Mouse (Mus musculus) brown adipose tissue, adult 24 weeks (tissue): ENCODE data around the gene Sec14l1. TPM values are rescaled to one million over a fixed set of nuclear protein-coding genes. Genes with fewer than 3 reads are reported as not detected.
A peak's percentile ranks its signal among the peaks of the same experiment; 100 is the strongest.
"Not testable (repeated sequence)": the region's sequence is repeated elsewhere in the genome, so short reads cannot be mapped to it uniquely, and the experiment has no call there.

Experiments used
- H3K27ac ChIP-seq: fragments of 200-500 bp; replicated peaks from 2 replicates; pipeline ENCODE4 v1.5.1; 2012; ENCODE audit warnings: low read depth, mild to moderate bottlenecking, low read length
- H3K4me1 ChIP-seq: fragments of 200-500 bp; 2 replicates; pipeline ENCODE4 v1.6.1; 2012; ENCODE audit warnings: low read length, mixed read lengths; ENCODE audit not compliant: control insufficient read depth, insufficient read depth, insufficient read length
- H3K4me3 ChIP-seq: fragments of 200-500 bp; 2 replicates; pipeline ENCODE4 v1.5.1; 2012; ENCODE audit warnings: low read depth, mild to moderate bottlenecking, low read length, moderate library complexity; ENCODE audit not compliant: insufficient read depth
- polyA plus RNA-seq: library from polyadenylated mRNA; stranded (reverse); fragments of >200 nt; gene quantifications from 2 replicates; pipeline ENCODE4 v1.2.4, GENCODE M21; 2012; ENCODE audit not compliant: missing spikeins, insufficient read depth, insufficient read length

The Sec14l1 gene
- 35.4 and 37.4 TPM in 2 replicates for polyA plus RNA-seq

DNA sequence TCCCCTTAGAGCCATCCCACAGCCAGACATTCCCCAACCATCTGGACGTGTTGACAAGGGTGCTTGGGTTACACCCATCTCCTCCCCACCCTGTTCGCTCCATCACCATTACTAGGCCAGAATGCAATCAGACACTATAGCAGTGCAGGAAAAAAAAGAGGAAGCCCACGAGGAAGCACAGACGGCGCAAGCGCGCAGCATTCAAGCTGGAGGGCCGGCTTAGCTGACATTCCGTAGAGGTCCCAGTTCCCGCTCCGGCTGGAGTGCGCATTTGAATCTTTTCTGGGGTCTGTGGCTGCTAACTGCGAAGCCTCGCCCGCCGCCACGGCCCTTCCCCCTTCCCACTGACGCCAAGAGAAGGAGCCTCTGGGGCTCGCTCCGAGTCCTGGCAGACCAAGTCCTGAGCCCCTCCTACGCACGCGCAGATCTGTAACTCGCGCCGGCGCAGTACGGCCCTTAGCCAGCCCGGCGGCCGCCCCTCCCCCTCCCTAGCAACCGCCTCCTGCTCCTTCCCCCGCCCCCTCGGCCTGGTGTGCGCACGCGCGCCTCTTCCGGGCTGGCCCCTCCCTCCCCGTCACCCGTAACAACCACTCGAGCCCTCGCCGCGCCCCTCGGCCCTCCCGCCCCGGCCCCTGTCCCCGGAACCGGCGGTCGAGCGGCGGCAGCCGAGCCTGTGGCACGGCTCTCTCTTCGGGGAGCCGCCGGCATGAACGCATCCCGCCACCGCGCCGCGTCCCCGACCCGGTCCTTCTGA lies at the start of gene Sec14l1:
Sec14l1 (plus strand) TSS at position 577 of the 754 bp plus-strand sequence.
- H3K4me1 ChIP-seq = peaks cover 25% of the 10 kb centered on the region
- peak within 1 kb of the TSS; percentile 97 for H3K27ac ChIP-seq
- H3K4me3 ChIP-seq = peak within 1 kb of the TSS; percentile 93

DNA sequence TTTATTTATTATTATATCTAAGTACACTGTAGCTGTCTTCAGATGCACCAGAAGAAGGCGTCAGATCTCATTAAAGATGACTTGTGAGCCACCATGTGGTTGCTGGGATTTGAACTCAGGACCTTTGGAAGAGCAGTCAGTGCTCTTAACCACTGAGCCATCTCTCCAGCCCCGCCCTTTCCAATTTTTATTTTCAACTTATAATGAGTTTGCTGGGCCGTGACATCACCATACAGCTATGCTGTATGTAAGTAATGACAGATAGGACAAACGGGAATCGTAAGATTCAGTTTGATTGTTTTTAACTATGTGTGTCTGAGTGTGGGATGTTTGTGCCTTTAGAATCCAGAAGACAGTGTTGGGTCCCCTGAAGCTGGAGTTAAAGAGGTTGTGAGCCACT lies 49.4 kb upstream of the Sec14l1 start:
- not testable (repeated sequence) for H3K4me3 ChIP-seq, H3K27ac ChIP-seq, H3K4me1 ChIP-seq

DNA sequence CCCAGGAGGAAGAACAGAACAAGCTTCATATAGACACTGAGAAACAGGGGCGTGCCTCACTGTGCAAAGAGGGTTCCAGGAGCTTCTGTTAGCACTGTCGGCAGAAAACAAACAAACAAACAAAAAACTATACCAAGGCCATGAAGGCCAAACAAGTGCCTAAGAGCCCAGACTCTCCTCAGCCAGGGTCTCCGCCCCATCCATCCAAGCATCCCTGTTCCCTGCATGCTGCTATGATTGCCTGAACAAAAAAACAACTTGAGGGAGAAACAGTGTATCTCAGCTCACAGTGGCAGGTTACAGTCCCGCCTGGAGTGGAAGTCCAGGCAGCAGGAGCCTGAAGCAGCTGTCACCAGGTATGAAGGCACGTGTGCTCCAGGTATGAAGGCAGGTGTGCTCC lies 48.2 kb upstream of the Sec14l1 start:
- H3K27ac ChIP-seq = no peak overlapping the region
- peaks cover 2% of the 10 kb centered on the region; the same call in 1 of the 2 replicates for H3K4me1 ChIP-seq
- no peak overlapping the region for H3K4me3 ChIP-seq

DNA sequence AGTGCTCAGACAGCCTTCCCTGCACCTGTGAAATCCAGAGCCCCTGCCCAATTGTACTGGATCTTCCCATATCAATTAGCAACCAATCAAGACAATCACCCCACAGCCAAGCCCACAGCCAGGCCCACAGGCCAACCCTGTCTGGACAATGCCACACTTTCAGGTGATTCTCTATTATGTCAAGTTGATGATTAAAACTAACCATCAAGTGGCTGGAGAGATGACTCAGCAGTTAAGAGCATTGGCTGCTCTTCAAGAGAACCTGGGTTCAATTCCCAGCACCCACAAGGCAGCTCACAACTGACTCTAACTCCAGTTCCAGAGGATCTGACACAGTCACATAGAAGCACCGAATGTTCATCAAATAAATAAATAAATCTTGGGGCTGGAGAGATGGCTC lies 46.6 kb upstream of the Sec14l1 start:
- Histone ChIP-seq H3K4me3 (no peak overlapping the region), H3K27ac (no peak overlapping the region), H3K4me1 (no peaks in the 10 kb centered on the region)

DNA sequence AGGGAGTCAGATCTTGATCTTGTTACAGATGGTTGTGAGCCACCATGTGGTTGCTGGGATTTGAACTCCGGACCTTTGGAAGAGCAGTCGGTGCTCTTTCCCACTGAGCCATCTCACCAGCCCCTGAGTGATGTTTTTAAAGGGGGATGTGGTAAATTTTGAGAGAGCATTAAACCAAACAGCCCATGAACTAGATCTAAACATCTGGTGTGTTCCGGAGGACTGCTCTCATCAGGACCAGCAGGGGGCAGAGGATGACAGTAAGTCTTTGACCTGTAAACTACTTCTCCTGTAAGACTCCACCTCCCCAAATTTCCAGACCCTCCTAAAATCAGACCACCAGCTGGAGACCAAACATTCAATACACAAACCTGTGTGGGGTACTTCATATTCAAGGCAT lies 45.9 kb upstream of the Sec14l1 start:
- Histone ChIP-seq H3K4me3 (no peak overlapping the region), H3K4me1 (no peaks in the 10 kb centered on the region), H3K27ac (no peak overlapping the region)

DNA sequence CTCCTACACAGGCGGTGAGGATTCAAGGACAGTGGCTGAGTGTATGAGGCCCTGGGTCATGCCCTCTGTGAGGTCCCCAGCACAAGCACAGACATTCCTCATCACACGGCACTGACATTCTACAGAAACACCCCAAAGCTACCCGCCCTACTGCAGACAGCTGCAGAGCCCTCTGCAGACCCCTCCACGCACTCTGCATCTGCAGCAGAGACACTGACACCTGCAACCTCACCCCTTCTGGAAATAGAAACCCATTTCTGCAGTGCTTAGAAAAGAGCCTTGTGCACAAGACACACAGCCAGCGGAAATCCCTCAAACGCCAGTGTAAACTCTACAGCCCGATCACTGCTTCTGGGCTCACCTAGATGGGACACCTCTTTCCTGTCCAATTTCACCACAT lies 44.3 kb upstream of the Sec14l1 start:
- Histone ChIP-seq H3K27ac (no peak overlapping the region), H3K4me3 (no peak overlapping the region), H3K4me1 (no peaks in the 10 kb centered on the region)

DNA sequence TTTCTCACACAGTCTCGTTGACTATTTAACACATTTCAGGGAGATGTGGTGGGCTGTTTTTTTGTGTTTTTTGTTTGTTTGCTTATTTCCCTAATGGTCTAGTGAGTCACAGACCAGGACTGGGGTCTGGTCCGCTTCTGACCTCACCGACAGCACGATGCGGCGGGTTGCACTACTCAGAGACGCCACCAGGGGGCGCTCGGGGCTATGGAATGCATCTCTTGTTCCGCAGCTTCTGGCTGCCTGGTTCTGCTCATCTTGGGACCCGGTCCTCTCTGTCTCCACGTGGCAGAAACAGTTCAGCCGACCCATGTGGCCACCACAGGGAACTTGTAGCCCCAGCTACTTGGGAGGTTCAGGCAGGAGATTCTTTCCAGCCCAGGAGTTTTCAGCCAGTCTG lies 42.8 kb upstream of the Sec14l1 start:
- Histone ChIP-seq H3K27ac (no peak overlapping the region), H3K4me3 (no peak overlapping the region), H3K4me1 (peaks cover 3% of the 10 kb centered on the region; the same call in 1 of the 2 replicates)

DNA sequence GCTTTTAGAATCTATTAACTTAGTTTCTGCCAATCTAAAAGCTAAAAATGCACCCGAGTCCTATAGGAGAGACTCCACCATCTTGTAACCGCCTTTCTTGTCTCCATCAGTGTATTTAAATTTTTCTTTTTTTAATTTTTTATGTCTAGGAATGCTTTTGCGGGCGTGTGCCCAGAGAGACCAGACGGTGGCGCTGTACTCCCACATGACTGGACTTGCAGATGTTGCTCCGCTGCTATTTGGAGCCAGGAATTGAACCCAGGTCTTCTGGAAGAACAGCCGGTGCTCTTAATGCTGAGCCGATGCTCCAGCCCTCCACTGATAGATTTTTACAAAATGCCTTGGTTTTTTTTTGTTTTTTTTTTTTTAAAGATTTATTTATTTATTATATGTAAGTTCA lies 41.5 kb upstream of the Sec14l1 start:
- Histone ChIP-seq H3K4me3 (no peak overlapping the region), H3K27ac (no peak overlapping the region), H3K4me1 (peaks cover 6% of the 10 kb centered on the region; the same call in 1 of the 2 replicates)

DNA sequence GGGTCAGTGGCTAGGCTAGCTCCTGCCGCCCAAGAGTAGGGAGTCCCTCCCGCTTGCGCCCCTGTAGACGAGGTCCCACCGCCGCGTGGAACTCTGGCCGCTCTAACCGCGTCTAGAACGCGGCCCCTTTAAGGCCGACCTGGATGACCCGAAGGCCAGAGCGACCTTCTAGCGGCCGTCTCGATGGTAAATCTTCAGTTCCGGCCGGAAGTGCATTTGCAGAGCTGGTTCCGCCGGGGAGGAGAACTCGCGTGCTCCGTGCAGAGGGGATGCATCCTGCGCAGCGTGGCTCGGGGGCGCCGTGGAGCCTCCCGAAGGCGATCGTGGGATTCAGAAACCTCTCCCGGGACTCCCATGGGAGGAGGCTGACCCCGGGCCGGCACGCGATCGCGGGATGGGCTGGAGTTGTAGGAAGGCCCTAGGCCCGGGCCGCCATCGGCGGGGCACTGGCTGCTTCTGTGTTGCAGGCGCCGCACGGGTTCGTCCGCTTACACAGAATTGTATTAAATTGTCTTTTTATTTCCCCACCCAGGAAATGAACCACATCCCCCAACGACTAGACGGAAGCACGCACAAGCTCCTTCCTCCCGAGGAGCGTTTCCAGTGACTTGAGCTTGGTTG lies 38.3 kb upstream of the Sec14l1 start:
- Histone ChIP-seq H3K27ac (peak overlapping the region; percentile 88), H3K4me1 (peaks cover 11% of the 10 kb centered on the region; the same call in 1 of the 2 replicates), H3K4me3 (peak overlapping the region; percentile 86)

DNA sequence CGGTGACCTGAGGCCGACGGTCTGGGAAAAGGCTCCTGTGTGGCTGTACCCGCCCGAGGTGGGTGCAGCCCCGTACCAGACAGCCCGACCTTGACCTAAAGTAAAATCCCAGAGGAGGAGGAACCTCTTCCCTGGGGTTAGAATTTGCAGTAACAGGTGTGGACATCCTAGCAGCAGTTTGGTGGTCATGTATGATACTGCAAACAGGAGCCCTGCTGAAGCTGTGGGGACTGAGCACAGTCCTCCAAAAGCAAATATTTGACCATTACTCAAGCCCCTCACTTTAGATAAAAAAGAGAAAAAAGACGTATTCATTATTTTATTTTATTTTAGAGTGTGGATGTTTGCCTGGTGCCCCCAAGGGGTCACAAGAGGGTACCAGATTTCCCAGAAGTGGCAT lies 37.7 kb upstream of the Sec14l1 start:
- Histone ChIP-seq H3K27ac (peak overlapping the region; percentile 65), H3K4me1 (peaks cover 13% of the 10 kb centered on the region; the same call in 1 of the 2 replicates), H3K4me3 (peak overlapping the region; percentile 86)

DNA sequence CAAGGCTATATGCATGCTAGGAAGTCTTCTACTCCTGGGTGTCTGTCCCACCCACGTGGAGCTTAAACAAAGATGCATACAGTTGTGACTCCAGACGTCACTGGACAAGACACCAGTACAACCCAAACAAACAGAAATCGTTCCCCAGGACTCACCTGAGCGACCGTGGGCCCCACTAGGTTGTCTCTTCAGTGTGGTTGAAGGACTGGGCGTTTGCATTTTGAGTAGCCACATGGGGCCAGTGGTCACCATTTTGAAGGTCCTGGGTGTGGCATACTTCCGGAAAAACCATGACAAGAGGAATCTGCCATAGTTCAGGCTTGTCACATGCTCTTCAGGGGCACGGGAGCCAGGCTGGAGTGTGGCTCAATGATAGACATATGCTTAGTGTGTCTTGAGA lies 37.1 kb upstream of the Sec14l1 start:
- Histone ChIP-seq H3K27ac (no peak overlapping the region), H3K4me1 (peaks cover 18% of the 10 kb centered on the region), H3K4me3 (peak overlapping the region; percentile 86)

DNA sequence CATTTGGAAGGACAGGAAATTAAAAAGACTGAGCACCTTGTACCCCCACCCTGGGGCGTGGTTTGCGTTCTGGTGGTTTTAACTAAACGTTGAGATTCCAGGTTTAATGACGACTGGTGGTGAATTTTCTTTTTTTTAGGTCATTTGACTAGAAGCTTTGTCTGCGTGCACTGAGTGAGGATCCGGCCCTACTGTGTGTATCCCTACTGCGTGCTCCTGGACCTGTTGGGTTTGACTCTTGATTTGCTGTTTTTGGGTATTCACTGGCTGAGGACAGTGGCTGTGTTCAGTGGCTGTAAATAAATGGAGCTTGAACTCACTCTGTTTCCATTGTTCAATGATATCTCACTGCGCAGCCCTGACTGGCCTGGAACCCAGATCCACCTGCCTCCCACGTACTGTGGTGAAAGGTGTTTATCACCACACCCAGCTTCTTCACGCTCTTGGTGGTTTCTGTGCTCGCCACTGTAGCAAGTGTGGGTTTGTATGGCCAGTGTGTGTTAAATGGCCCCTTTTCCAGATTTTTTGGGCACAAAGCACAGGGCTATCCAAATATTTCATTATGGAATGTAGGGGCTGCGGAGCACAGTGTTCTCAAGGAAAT lies 36.2 kb upstream of the Sec14l1 start:
- Histone ChIP-seq H3K4me1 (peaks cover 25% of the 10 kb centered on the region), H3K4me3 (no peak overlapping the region)

DNA sequence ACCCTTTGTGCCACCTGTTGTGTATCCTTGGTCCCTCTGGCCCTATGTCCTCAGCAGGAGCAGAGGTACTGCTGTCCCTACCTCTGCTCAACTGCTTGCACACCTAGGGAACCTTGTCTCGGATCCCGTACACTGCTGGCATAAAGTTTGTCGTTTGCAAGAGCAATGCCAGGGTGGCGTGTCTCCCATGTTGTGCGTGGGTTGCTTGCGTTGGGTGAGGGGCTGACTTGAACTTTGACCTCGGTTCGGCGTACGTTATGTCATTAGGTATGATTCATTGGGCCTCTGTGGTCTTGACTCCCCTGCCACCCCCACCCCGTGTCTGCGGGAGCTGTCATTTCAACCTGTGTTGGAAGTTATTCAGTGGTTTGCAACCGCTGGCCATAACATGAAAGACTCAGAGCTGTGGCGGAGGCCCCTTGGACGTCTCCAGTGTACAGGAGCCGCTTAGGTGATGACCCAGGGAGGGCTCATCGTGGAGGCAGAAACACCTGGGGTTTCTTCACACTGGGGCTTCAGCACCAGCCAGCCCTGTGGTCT lies 35.2 kb upstream of the Sec14l1 start:
- peaks cover 31% of the 10 kb centered on the region for H3K4me1 ChIP-seq
- no peak overlapping the region for H3K4me3 ChIP-seq
- no peak overlapping the region for H3K27ac ChIP-seq

More for the DNA sequence above, 36.2 kb upstream of the Sec14l1 start:
- no peak overlapping the region for H3K27ac ChIP-seq

DNA sequence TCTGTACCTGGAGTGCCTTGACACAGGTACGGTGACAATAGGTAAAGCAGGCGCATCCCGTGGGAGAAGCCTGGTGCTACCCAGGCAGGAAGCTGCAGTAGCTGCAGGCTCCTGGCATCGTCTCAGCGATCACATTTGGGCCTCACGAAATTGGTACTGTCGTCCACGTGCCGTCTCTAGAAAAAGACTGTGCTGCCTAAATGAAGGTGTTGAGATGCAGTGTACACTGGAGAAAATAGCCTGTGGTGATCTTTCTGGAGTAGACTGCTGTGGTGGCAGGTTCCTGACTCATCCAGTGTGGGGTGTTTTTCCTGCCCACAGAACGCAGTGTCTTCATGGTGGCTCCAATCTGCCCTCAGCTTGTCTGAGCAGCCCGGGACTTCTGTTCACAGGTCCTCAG lies 34.8 kb upstream of the Sec14l1 start:
- peaks cover 31% of the 10 kb centered on the region for H3K4me1 ChIP-seq
- H3K27ac ChIP-seq = no peak overlapping the region; the same call in 1 of the 2 replicates
- no peak overlapping the region for H3K4me3 ChIP-seq
